Mouse (Mus musculus) cortical plate, adult 2 months (tissue): ENCODE data around the gene Serp2.

Experiments used
- CTCF ChIP-seq: fragments of 200-500 bp; IDR thresholded peaks from 2 replicates; pipeline ENCODE4 v1.5.1; 2011; ENCODE audit warnings: mild to moderate bottlenecking, control low read depth, low read length; ENCODE audit not compliant: insufficient read depth; ENCODE audit errors: extremely low read depth
- POLR2A ChIP-seq: fragments of 200-500 bp; IDR thresholded peaks from 2 replicates; pipeline ENCODE4 v1.6.1; 2011; ENCODE audit warnings: mild to moderate bottlenecking, low read length, control low read depth; ENCODE audit not compliant: insufficient read depth; ENCODE audit errors: extremely low read depth

DNA sequence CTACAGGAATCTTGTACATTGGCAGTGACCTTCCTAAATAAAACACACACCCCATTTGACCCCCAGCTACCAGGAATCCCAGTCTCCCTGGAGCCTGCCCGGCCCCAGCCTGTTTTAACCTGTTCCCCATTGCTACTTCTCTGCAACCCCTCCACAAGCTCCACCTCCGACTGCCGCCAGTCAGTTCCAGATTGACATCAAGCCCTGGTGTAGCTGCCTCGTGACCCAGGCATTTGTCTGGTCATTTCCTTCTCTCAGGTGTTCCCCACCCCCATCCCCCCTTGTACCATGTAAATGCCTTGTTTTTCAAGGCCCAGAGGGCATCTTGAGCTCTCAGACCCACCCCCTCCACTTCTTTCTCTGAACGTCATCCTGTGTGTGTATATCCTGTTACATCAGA is 61.7 kb downstream of the Serp2 start:
- TF ChIP-seq CTCF = no peak
- TF ChIP-seq POLR2A = no peak
